Comparison of ENCODE assay signal across 8 mouse cellular contexts in genomic region chr11:88973776-88974701, GRCm38 (mm10). TPM values are rescaled to one million over a fixed set of nuclear protein-coding genes. Genes with fewer than 3 reads are reported as not detected.
A peak's percentile ranks its signal among the peaks of the same experiment; 100 is the strongest.
DNase-seq lines count a peak whose midpoint lies in the region; ATAC-seq and TF ChIP-seq lines count a peak whose summit lies in the region.

No protein-coding gene starts in this region.

- H3K36me3 ChIP-seq in embryonic facial prominence, embryonic 14.5 days (ENCODE audit: control insufficient read depth, insufficient read depth, low read length): no peaks in the 10 kb centered on the region
- H3K36me3 ChIP-seq in limb, embryonic 14.5 days (ENCODE audit: control insufficient read depth, insufficient read depth, low read length): no peaks in the 10 kb centered on the region
- H3K36me3 ChIP-seq in midbrain, postnatal 0 days (ENCODE audit: insufficient read depth, low read length): no peaks in the 10 kb centered on the region

- peak; percentile 91 for DNase-seq in 3T3-L1 (ENCODE audit: low read depth, low spot score)
- peak; percentile 85 to 87 for DNase-seq in adrenal gland, postnatal 4 days (ENCODE audit: low spot score in 2 of 2)
- peak; percentile 97 for DNase-seq in embryonic facial prominence, embryonic 14.5 days (ENCODE audit: low spot score)
- peak; percentile 91 for DNase-seq in heart, adult 8-10 months (ENCODE audit: low spot score)
- peak; percentile 95 for DNase-seq in kidney, adult 9 months
- DNase-seq in limb, embryonic 14.5 days (ENCODE audit: low spot score): peak; percentile 93
- DNase-seq in midbrain, postnatal 0 days (ENCODE audit: low spot score): peak; percentile 97
- DNase-seq in spleen, postnatal 14 days (ENCODE audit: low spot score in 2 of 2): peak; percentile 79 to 89

- TF ChIP-seq POLR2A in limb, embryonic 14.5 days (IDR thresholded peaks at IDR 0.05; ENCODE audit: borderline replicate concordance, extremely low read depth, insufficient read depth, insufficient read length): peak; percentile 85; the same call in 1 of the 2 replicates

- WGBS in embryonic facial prominence, embryonic 14.5 days: 1% methylated on average over 46 of the region's 62 CpGs
- WGBS in limb, embryonic 14.5 days: 2% methylated on average over 51 of the region's 62 CpGs
- WGBS in midbrain, postnatal 0 days: under 1% methylated on average over 62 of the region's 62 CpGs

- H3K4me1 ChIP-seq in embryonic facial prominence, embryonic 14.5 days (ENCODE audit: control insufficient read depth, insufficient read depth, low read length): peaks cover 5% of the 10 kb centered on the region
- 0 out of 2 replicates have a peak, but pooled peaks cover 4% of the 10 kb centered on the region for H3K4me1 ChIP-seq in limb, embryonic 14.5 days (ENCODE audit: control insufficient read depth, insufficient read depth, low read length)
- H3K4me1 ChIP-seq in midbrain, postnatal 0 days (ENCODE audit: insufficient read depth, low read length): peaks cover 2% of the 10 kb centered on the region; the same call in 1 of the 2 replicates

- peak; percentile 90 for TF ChIP-seq CTCF in midbrain, postnatal 0 days (IDR thresholded peaks at IDR 0.05)

- peak overlapping the region; percentile 91 for H3K27ac ChIP-seq in embryonic facial prominence, embryonic 14.5 days (replicated peaks; ENCODE audit: low read depth, low read length)
- H3K27ac ChIP-seq in limb, embryonic 14.5 days (replicated peaks; ENCODE audit: low read depth, low read length): peak overlapping the region; percentile 85
- H3K27ac ChIP-seq in midbrain, postnatal 0 days (ENCODE audit: low read depth, low read length): peak overlapping the region; percentile 92

- ATAC-seq in embryonic facial prominence, embryonic 14.5 days (ENCODE audit: low read depth): peak; percentile 90
- ATAC-seq in limb, embryonic 14.5 days (ENCODE audit: low FRiP score, low read depth): peak; percentile 89
- peak; percentile 87 for ATAC-seq in midbrain, postnatal 0 days (ENCODE audit: low FRiP score)

- peak overlapping the region; percentile 79 for H3K4me2 ChIP-seq in embryonic facial prominence, embryonic 14.5 days (ENCODE audit: low read depth, low read length)
- peak overlapping the region; percentile 71 for H3K4me2 ChIP-seq in limb, embryonic 14.5 days (replicated peaks; ENCODE audit: low read depth, low read length, severe bottlenecking)
- H3K4me2 ChIP-seq in midbrain, postnatal 0 days (ENCODE audit: low read depth, low read length, poor library complexity, severe bottlenecking): peak overlapping the region; percentile 66

- H3K9me3 ChIP-seq in embryonic facial prominence, embryonic 14.5 days (ENCODE audit: control insufficient read depth, low read length): no peaks in the 10 kb centered on the region
- no peaks in the 10 kb centered on the region for H3K9me3 ChIP-seq in limb, embryonic 14.5 days (ENCODE audit: control insufficient read depth, low read length)
- H3K9me3 ChIP-seq in midbrain, postnatal 0 days (ENCODE audit: low read length): no peaks in the 10 kb centered on the region

- peak overlapping the region; percentile 72 for H3K4me3 ChIP-seq in embryonic facial prominence, embryonic 14.5 days (ENCODE audit: low read depth, low read length)
- peak overlapping the region; percentile 66 for H3K4me3 ChIP-seq in limb, embryonic 14.5 days (replicated peaks; ENCODE audit: low read length)
- peak overlapping the region; percentile 66 for H3K4me3 ChIP-seq in midbrain, postnatal 0 days (ENCODE audit: low read depth, low read length)

- no peaks in the 10 kb centered on the region for H3K27me3 ChIP-seq in embryonic facial prominence, embryonic 14.5 days (replicated peaks; ENCODE audit: control insufficient read depth, insufficient read depth, low read length)
- H3K27me3 ChIP-seq in limb, embryonic 14.5 days (ENCODE audit: control insufficient read depth, insufficient read depth, low read length): no peaks in the 10 kb centered on the region
- no peaks in the 10 kb centered on the region for H3K27me3 ChIP-seq in midbrain, postnatal 0 days (ENCODE audit: insufficient read depth, low read length)

- peak overlapping the region; percentile 85 for H3K9ac ChIP-seq in embryonic facial prominence, embryonic 14.5 days (ENCODE audit: low read depth, low read length)
- H3K9ac ChIP-seq in limb, embryonic 14.5 days (ENCODE audit: low read depth, low read length, severe bottlenecking): peak overlapping the region; percentile 75
- H3K9ac ChIP-seq in midbrain, postnatal 0 days (replicated peaks; ENCODE audit: low read length, poor library complexity, severe bottlenecking): peak overlapping the region; percentile 81

RNA-seq across cellular contexts. Expression of gene Coil, which starts 4.0 kb away (rescaled TPM):
- total RNA-seq in adrenal gland, postnatal 4 days (2021): 10 to 100 TPM; 14.0 to 14.3 TPM
- 9.4 and 10.0 TPM in 2 replicates for polyA plus RNA-seq in embryonic facial prominence, embryonic 14.5 days (2014; fragmentation: Nextera tagmentation; extraction: Ambion mirVana)
- total RNA-seq in heart, adult 8-10 months (2022): 1 to 10 TPM; 4.2 to 5.4 (median 4.8) TPM
- 20.1 and 21.6 TPM in 2 replicates for polyA plus RNA-seq in limb, embryonic 14.5 days (2012; rRNA removed)
- 12.4 and 14.7 TPM in 2 replicates for polyA plus RNA-seq in limb, embryonic 14.5 days (2014; fragmentation: Nextera tagmentation; extraction: Ambion mirVana)
- total RNA-seq in midbrain, postnatal 0 days (2014; rRNA removed): 35.1 and 44.2 TPM in 2 replicates
- polyA plus RNA-seq in midbrain, postnatal 0 days (2015; fragmentation: Nextera tagmentation; extraction: Ambion mirVana): 26.9 and 28.8 TPM in 2 replicates

RNA-seq across cellular contexts. Expression of gene Elobl, which starts 7.3 kb away (rescaled TPM):
- total RNA-seq in adrenal gland, postnatal 4 days (2021): not detected
- polyA plus RNA-seq in embryonic facial prominence, embryonic 14.5 days (2014; fragmentation: Nextera tagmentation; extraction: Ambion mirVana): not detected in 2 replicates
- total RNA-seq in heart, adult 8-10 months (2022): not detected
- polyA plus RNA-seq in limb, embryonic 14.5 days (2012; rRNA removed): not detected in 2 replicates
- not detected in 2 replicates for polyA plus RNA-seq in limb, embryonic 14.5 days (2014; fragmentation: Nextera tagmentation; extraction: Ambion mirVana)
- 0.44 TPM in 1 of 2 replicates, not detected in the other for total RNA-seq in midbrain, postnatal 0 days (2014; rRNA removed)
- not detected in 2 replicates for polyA plus RNA-seq in midbrain, postnatal 0 days (2015; fragmentation: Nextera tagmentation; extraction: Ambion mirVana)

RNA-seq across cellular contexts. Expression of gene Scpep1, which starts 18.8 kb away (rescaled TPM):
- total RNA-seq in adrenal gland, postnatal 4 days (2021): 100 to 1,000 TPM; 149 to 159 TPM
- polyA plus RNA-seq in embryonic facial prominence, embryonic 14.5 days (2014; fragmentation: Nextera tagmentation; extraction: Ambion mirVana): 84.5 and 89.0 TPM in 2 replicates
- 10 to 100 TPM; 11.8 to 13.1 (median 12.8) TPM for total RNA-seq in heart, adult 8-10 months (2022)
- 42.3 and 46.5 TPM in 2 replicates for polyA plus RNA-seq in limb, embryonic 14.5 days (2012; rRNA removed)
- 83.5 and 94.1 TPM in 2 replicates for polyA plus RNA-seq in limb, embryonic 14.5 days (2014; fragmentation: Nextera tagmentation; extraction: Ambion mirVana)
- 32.4 and 37.1 TPM in 2 replicates for total RNA-seq in midbrain, postnatal 0 days (2014; rRNA removed)
- polyA plus RNA-seq in midbrain, postnatal 0 days (2015; fragmentation: Nextera tagmentation; extraction: Ambion mirVana): 27.2 and 29.2 TPM in 2 replicates

RNA-seq across cellular contexts. Expression of gene Trim25, which starts 25.1 kb away (rescaled TPM):
- total RNA-seq in adrenal gland, postnatal 4 days (2021): 100 to 1,000 TPM; 133 to 137 TPM
- 9.0 and 9.6 TPM in 2 replicates for polyA plus RNA-seq in embryonic facial prominence, embryonic 14.5 days (2014; fragmentation: Nextera tagmentation; extraction: Ambion mirVana)
- total RNA-seq in heart, adult 8-10 months (2022): 10 to 100 TPM; 16.8 to 21.3 (median 17.1) TPM
- polyA plus RNA-seq in limb, embryonic 14.5 days (2012; rRNA removed): 5.6 and 6.2 TPM in 2 replicates
- 5.8 and 6.1 TPM in 2 replicates for polyA plus RNA-seq in limb, embryonic 14.5 days (2014; fragmentation: Nextera tagmentation; extraction: Ambion mirVana)
- total RNA-seq in midbrain, postnatal 0 days (2014; rRNA removed): 2.0 and 2.9 TPM in 2 replicates
- polyA plus RNA-seq in midbrain, postnatal 0 days (2015; fragmentation: Nextera tagmentation; extraction: Ambion mirVana): 4.3 and 4.5 TPM in 2 replicates

Comparison
In these comparisons a context has a peak if more than half of its experiments do, and no peak if none do; other contexts are left out.
1. Peak in every context shown above with its lines: DNase-seq, ATAC-seq, H3K4me3 ChIP-seq and H3K27ac ChIP-seq.